Mouse (Mus musculus): ENCODE measurements around the gene Mab21l3. TPM values are rescaled to one million over a fixed set of nuclear protein-coding genes. Genes with fewer than 3 reads are reported as not detected.

The Mab21l3 gene
- polyA plus RNA-seq, 1 experiment from 2014 or later, result 0.35 TPM

- no peak; the same call in 1 of the 2 replicates for ATAC-seq
- 71% methylated on average over 4 of the region's 4 CpGs for WGBS
Observed at GRCm38 (mm10) chr3:101811931-101812330, 36.8 kb downstream of the Mab21l3 start.

DNA sequence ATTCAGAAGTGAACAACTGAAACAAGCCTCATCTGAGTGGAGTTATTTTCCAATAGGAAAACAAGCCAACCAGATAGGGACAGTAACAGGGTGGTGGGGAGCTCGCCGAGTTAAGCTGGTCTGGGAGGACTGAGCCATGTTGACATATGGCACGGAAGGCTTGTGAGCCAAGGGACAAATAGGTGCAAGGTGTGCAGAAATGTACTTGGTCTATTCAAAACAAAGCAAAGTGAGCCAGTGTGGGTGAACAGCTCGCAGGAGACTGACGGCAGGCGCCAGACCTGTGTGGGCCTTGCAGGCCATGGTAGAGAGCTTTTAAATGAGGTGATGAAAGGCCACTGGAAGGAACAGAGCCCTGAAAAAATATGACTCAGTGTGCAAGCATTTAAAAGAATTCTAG is 41.1 kb downstream of the Mab21l3 start:
- H3K9ac ChIP-seq (replicated peaks; ENCODE audit: low read depth, low read length), result no peak overlapping the region
- no peaks in the 10 kb centered on the region for H3K9me3 ChIP-seq (ENCODE audit: control insufficient read depth, low read length)
- no peak overlapping the region for H3K4me2 ChIP-seq (ENCODE audit: low read length)
- no peaks in the 10 kb centered on the region for H3K27me3 ChIP-seq (replicated peaks; ENCODE audit: control insufficient read depth, insufficient read depth, low read length)
- no peak for ATAC-seq
- no peak overlapping the region for H3K27ac ChIP-seq (ENCODE audit: low read length)
- H3K4me1 ChIP-seq (replicated peaks; ENCODE audit: control insufficient read depth, insufficient read depth, low read length), result peaks cover 14% of the 10 kb centered on the region
- H3K36me3 ChIP-seq (ENCODE audit: control insufficient read depth, insufficient read depth), result no peaks in the 10 kb centered on the region
- no peak overlapping the region for H3K4me3 ChIP-seq (replicated peaks; ENCODE audit: low read length)
- WGBS, result 88% methylated on average over 6 of the region's 6 CpGs

More at GRCm38 (mm10) chr3:101811931-101812330, 36.8 kb downstream of the Mab21l3 start:
- H3K4me2 ChIP-seq (ENCODE audit: low read length), result no peak overlapping the region
- no peak overlapping the region for H3K4me3 ChIP-seq (replicated peaks; ENCODE audit: low read length)
- H3K4me1 ChIP-seq (replicated peaks; ENCODE audit: control insufficient read depth, insufficient read depth, low read length), result peaks cover 3% of the 10 kb centered on the region
- H3K27me3 ChIP-seq (replicated peaks; ENCODE audit: control insufficient read depth, insufficient read depth, low read length), result no peaks in the 10 kb centered on the region
- H3K27ac ChIP-seq (ENCODE audit: low read length), result no peak overlapping the region
- no peak overlapping the region for H3K9ac ChIP-seq (replicated peaks; ENCODE audit: low read depth, low read length)
- H3K36me3 ChIP-seq (ENCODE audit: control insufficient read depth, insufficient read depth), result no peaks in the 10 kb centered on the region
- no peaks in the 10 kb centered on the region for H3K9me3 ChIP-seq (ENCODE audit: control insufficient read depth, low read length)

DNA sequence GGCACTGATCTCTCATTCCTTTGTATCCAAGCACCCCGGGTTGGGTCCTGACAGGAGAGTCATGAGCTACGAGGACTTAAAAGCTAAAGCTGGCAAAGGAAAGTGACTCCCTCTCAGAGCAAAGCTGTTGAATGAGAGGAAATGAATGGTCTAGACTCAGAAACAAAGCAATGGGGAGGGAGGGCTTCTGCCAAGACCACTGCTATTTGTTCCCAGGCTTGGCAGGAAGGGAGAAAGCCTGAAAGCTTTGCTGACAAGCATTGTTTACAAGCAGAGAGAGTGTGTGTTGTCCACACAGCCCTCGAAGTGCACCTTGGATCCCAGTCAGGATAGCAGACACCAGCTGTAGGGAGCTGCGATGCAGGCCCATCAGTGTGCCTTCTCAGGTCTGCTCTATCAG is 41.8 kb downstream of the Mab21l3 start:
- WGBS, result 9% methylated on average over 4 of the region's 4 CpGs
- Histone ChIP-seq H3K9me3 (ENCODE audit: control insufficient read depth, low read length) (no peaks in the 10 kb centered on the region), H3K36me3 (ENCODE audit: control insufficient read depth, insufficient read depth) (no peaks in the 10 kb centered on the region), H3K4me3 (replicated peaks; ENCODE audit: low read length) (no peak overlapping the region), H3K27me3 (replicated peaks; ENCODE audit: control insufficient read depth, insufficient read depth, low read length) (no peaks in the 10 kb centered on the region), H3K4me1 (replicated peaks; ENCODE audit: control insufficient read depth, insufficient read depth, low read length) (peaks cover 14% of the 10 kb centered on the region), H3K27ac (ENCODE audit: low read length) (no peak overlapping the region), H3K9ac (replicated peaks; ENCODE audit: low read depth, low read length) (no peak overlapping the region), H3K4me2 (ENCODE audit: low read length) (no peak overlapping the region)
- peak; percentile 70 for ATAC-seq

- H3K4me2 ChIP-seq (ENCODE audit: low read length), result peak overlapping the region; percentile 26; the same call in 1 of the 2 replicates
- H3K4me3 ChIP-seq (replicated peaks; ENCODE audit: low read length), result no peak overlapping the region
- ATAC-seq, result peak; percentile 84
- H3K9me3 ChIP-seq (ENCODE audit: control insufficient read depth, low read length), result no peaks in the 10 kb centered on the region
- H3K9ac ChIP-seq (replicated peaks; ENCODE audit: low read depth, low read length), result no peak overlapping the region
- no peaks in the 10 kb centered on the region for H3K36me3 ChIP-seq (ENCODE audit: control insufficient read depth, insufficient read depth)
- no peaks in the 10 kb centered on the region for H3K27me3 ChIP-seq (replicated peaks; ENCODE audit: control insufficient read depth, insufficient read depth, low read length)
- H3K27ac ChIP-seq (ENCODE audit: low read length), result no peak overlapping the region
- WGBS, result 6% methylated on average over 16 of the region's 16 CpGs
- H3K4me1 ChIP-seq (replicated peaks; ENCODE audit: control insufficient read depth, insufficient read depth, low read length), result peaks cover 14% of the 10 kb centered on the region
Observed at GRCm38 (mm10) chr3:101806149-101806548, 42.6 kb downstream of the Mab21l3 start.

DNA sequence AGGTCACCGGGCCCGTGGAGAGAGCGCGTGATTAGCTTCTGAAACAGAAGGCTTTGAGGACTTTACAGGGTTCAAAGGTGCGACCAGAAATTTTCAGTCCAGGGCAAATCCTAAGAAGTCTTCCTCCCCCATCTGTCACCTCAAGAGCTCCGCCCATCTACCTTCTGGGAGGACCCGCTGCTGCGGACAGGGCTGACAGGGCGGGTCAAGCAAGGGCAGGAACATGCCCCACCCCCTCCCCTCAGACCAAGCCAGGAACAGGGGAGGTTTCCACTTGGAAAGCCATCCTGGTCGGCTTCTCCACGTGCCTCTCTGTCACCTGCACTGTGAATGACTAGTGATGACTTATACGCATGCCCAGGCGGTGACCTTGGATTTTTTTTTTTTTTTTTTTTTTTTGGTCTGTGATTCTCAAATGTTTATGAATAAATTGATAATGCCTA is 43.2 kb downstream of the Mab21l3 start:
- H3K27me3 ChIP-seq (replicated peaks; ENCODE audit: control insufficient read depth, insufficient read depth, low read length), result no peaks in the 10 kb centered on the region
- 29% methylated on average over 13 of the region's 13 CpGs for WGBS
- H3K9ac ChIP-seq (replicated peaks; ENCODE audit: low read depth, low read length), result no peak overlapping the region
- H3K27ac ChIP-seq (ENCODE audit: low read length), result no peak overlapping the region
- peaks cover 14% of the 10 kb centered on the region for H3K4me1 ChIP-seq (replicated peaks; ENCODE audit: control insufficient read depth, insufficient read depth, low read length)
- no peak for ATAC-seq
- H3K4me3 ChIP-seq (replicated peaks; ENCODE audit: low read length), result no peak overlapping the region
- no peaks in the 10 kb centered on the region for H3K9me3 ChIP-seq (ENCODE audit: control insufficient read depth, low read length)
- no peaks in the 10 kb centered on the region for H3K36me3 ChIP-seq (ENCODE audit: control insufficient read depth, insufficient read depth)
- H3K4me2 ChIP-seq (ENCODE audit: low read length), result no peak overlapping the region

GRCm38 (mm10) chr3:101804971-101805561 is 43.7 kb downstream of the Mab21l3 start:
- H3K36me3 ChIP-seq (ENCODE audit: control insufficient read depth, insufficient read depth), result no peaks in the 10 kb centered on the region
- H3K9me3 ChIP-seq (ENCODE audit: control insufficient read depth, low read length), result no peaks in the 10 kb centered on the region
- no peak overlapping the region for H3K4me3 ChIP-seq (replicated peaks; ENCODE audit: low read length)
- H3K9ac ChIP-seq (replicated peaks; ENCODE audit: low read depth, low read length), result no peak overlapping the region
- ATAC-seq, result no peak
- 34% methylated on average over 11 of the region's 11 CpGs for WGBS
- H3K27me3 ChIP-seq (replicated peaks; ENCODE audit: control insufficient read depth, insufficient read depth, low read length), result no peaks in the 10 kb centered on the region
- no peak overlapping the region for H3K4me2 ChIP-seq (ENCODE audit: low read length)
- no peak overlapping the region for H3K27ac ChIP-seq (ENCODE audit: low read length)
- peaks cover 14% of the 10 kb centered on the region for H3K4me1 ChIP-seq (replicated peaks; ENCODE audit: control insufficient read depth, insufficient read depth, low read length)

- WGBS, result 74% methylated on average over 6 of the region's 6 CpGs
- H3K9ac ChIP-seq (replicated peaks; ENCODE audit: low read depth, low read length), result no peak overlapping the region
- H3K4me3 ChIP-seq (replicated peaks; ENCODE audit: low read length), result no peak overlapping the region
- no peaks in the 10 kb centered on the region for H3K36me3 ChIP-seq (ENCODE audit: control insufficient read depth, insufficient read depth)
- H3K4me1 ChIP-seq (replicated peaks; ENCODE audit: control insufficient read depth, insufficient read depth, low read length), result peaks cover 14% of the 10 kb centered on the region
- no peaks in the 10 kb centered on the region for H3K9me3 ChIP-seq (ENCODE audit: control insufficient read depth, low read length)
- no peak overlapping the region for H3K27ac ChIP-seq (ENCODE audit: low read length)
- no peak overlapping the region for H3K4me2 ChIP-seq (ENCODE audit: low read length)
- ATAC-seq, result no peak
- H3K27me3 ChIP-seq (replicated peaks; ENCODE audit: control insufficient read depth, insufficient read depth, low read length), result no peaks in the 10 kb centered on the region
Observed at GRCm38 (mm10) chr3:101804331-101804730, 44.4 kb downstream of the Mab21l3 start.

- no peak for ATAC-seq
- Histone ChIP-seq H3K9ac (replicated peaks; ENCODE audit: low read depth, low read length) (no peak overlapping the region), H3K36me3 (ENCODE audit: control insufficient read depth, insufficient read depth) (no peaks in the 10 kb centered on the region), H3K27me3 (replicated peaks; ENCODE audit: control insufficient read depth, insufficient read depth, low read length) (no peaks in the 10 kb centered on the region), H3K4me1 (replicated peaks; ENCODE audit: control insufficient read depth, insufficient read depth, low read length) (peaks cover 14% of the 10 kb centered on the region), H3K4me2 (ENCODE audit: low read length) (no peak overlapping the region), H3K4me3 (replicated peaks; ENCODE audit: low read length) (no peak overlapping the region), H3K9me3 (ENCODE audit: control insufficient read depth, low read length) (no peaks in the 10 kb centered on the region), H3K27ac (ENCODE audit: low read length) (no peak overlapping the region)
- WGBS, result 75% methylated on average over 6 of the region's 6 CpGs
Observed at GRCm38 (mm10) chr3:101803764-101804163, 45.0 kb downstream of the Mab21l3 start.

GRCm38 (mm10) chr3:101802746-101803145 is 46.0 kb downstream of the Mab21l3 start:
- H3K36me3 ChIP-seq (ENCODE audit: control insufficient read depth, insufficient read depth), result no peaks in the 10 kb centered on the region
- no peak overlapping the region for H3K4me3 ChIP-seq (replicated peaks; ENCODE audit: low read length)
- no peak overlapping the region for H3K4me2 ChIP-seq (ENCODE audit: low read length)
- no peak for ATAC-seq
- H3K9me3 ChIP-seq (ENCODE audit: control insufficient read depth, low read length), result no peaks in the 10 kb centered on the region
- WGBS, result 84% methylated on average over 6 of the region's 6 CpGs
- H3K27me3 ChIP-seq (replicated peaks; ENCODE audit: control insufficient read depth, insufficient read depth, low read length), result no peaks in the 10 kb centered on the region
- H3K4me1 ChIP-seq (replicated peaks; ENCODE audit: control insufficient read depth, insufficient read depth, low read length), result peaks cover 18% of the 10 kb centered on the region
- no peak overlapping the region for H3K27ac ChIP-seq (ENCODE audit: low read length)
- H3K9ac ChIP-seq (replicated peaks; ENCODE audit: low read depth, low read length), result no peak overlapping the region

GRCm38 (mm10) chr3:101800596-101801018 is 48.2 kb downstream of the Mab21l3 start:
- no peaks in the 10 kb centered on the region for H3K27me3 ChIP-seq (replicated peaks; ENCODE audit: control insufficient read depth, insufficient read depth, low read length)
- H3K36me3 ChIP-seq (ENCODE audit: control insufficient read depth, insufficient read depth), result no peaks in the 10 kb centered on the region
- H3K4me1 ChIP-seq (replicated peaks; ENCODE audit: control insufficient read depth, insufficient read depth, low read length), result peaks cover 8% of the 10 kb centered on the region
- no peak overlapping the region for H3K4me2 ChIP-seq (ENCODE audit: low read length)
- no peak overlapping the region for H3K27ac ChIP-seq (ENCODE audit: low read length)
- ATAC-seq, result no peak
- H3K4me3 ChIP-seq (replicated peaks; ENCODE audit: low read length), result no peak overlapping the region
- no peaks in the 10 kb centered on the region for H3K9me3 ChIP-seq (ENCODE audit: control insufficient read depth, low read length)
- WGBS, result 87% methylated on average over 11 of the region's 11 CpGs
- no peak overlapping the region for H3K9ac ChIP-seq (replicated peaks; ENCODE audit: low read depth, low read length)

Data from forebrain, embryonic 16.5 days (tissue).